Mouse (Mus musculus) heart, adult 2 months (tissue): ENCODE results near the gene Armc2. TPM values are rescaled to one million over a fixed set of nuclear protein-coding genes. Genes with fewer than 3 reads are reported as not detected.

ENCODE experiments used
- DNase-seq, 2 experiments: peaks; one replicate each; pipeline ENCODE4 v3.0.0; 2021
- H3K27ac ChIP-seq: fragments of 200-600 bp; 2 replicates; pipeline ENCODE4 v1.8.1; 2022
- H3K27me3 ChIP-seq: fragments of 200-500 bp; 2 replicates; pipeline ENCODE4 v1.6.1; 2012; ENCODE audit warnings: mild to moderate bottlenecking, low read length, inconsistent platforms, mixed read lengths; ENCODE audit not compliant: control insufficient read depth, insufficient read depth
- H3K36me3 ChIP-seq: fragments of 200-500 bp; 2 replicates; pipeline ENCODE4 v1.6.1; 2012; ENCODE audit warnings: low read length, inconsistent platforms; ENCODE audit not compliant: control insufficient read depth, insufficient read depth
- H3K4me1 ChIP-seq: fragments of 200-500 bp; 2 replicates; pipeline ENCODE4 v1.6.1; 2011; ENCODE audit warnings: low read length; ENCODE audit not compliant: control insufficient read depth, insufficient read depth
- H3K4me3 ChIP-seq: fragments of 200-600 bp; 2 replicates; pipeline ENCODE4 v1.8.1; 2022
- H3K79me2 ChIP-seq: fragments of 200-500 bp; replicated peaks from 2 replicates; pipeline ENCODE4 v1.6.1; 2012; ENCODE audit warnings: mild to moderate bottlenecking, inconsistent platforms, low read length, moderate library complexity, mixed read lengths; ENCODE audit not compliant: control insufficient read depth, insufficient read depth
- H3K9ac ChIP-seq: fragments of 200-500 bp; 2 replicates; pipeline ENCODE4 v1.6.1; 2012; ENCODE audit warnings: low read depth, mild to moderate bottlenecking, control low read depth, inconsistent platforms, low read length, mixed read lengths
- CTCF ChIP-seq: fragments of 200-600 bp; IDR thresholded peaks from 2 replicates; pipeline ENCODE4 v1.8.1; 2022; ENCODE audit warnings: antibody characterized with exemption, mild to moderate bottlenecking, moderate library complexity
- EP300 ChIP-seq: fragments of 200-500 bp; IDR thresholded peaks from 2 replicates; pipeline ENCODE4 v1.6.1; 2011; ENCODE audit warnings: low read depth, low read length, control low read depth; ENCODE audit not compliant: insufficient read depth
- POLR2A ChIP-seq: fragments of 200-500 bp; IDR thresholded peaks from 2 replicates; pipeline ENCODE4 v1.6.1; 2011; ENCODE audit warnings: mild to moderate bottlenecking, low read depth, low read length, control low read depth; ENCODE audit not compliant: insufficient read depth
- WGBS: fragments of 180-500 bp; shearing (Covaris S2); methylation state at CpG from one replicate; pipeline ENCODE4 v1.1.7; 2018; 5-methylcytosine and 5-hydroxymethylcytosine counted together
- intact Hi-C: fragments of 180-260 bp; cut with DNase I; formaldehyde crosslinking; loops from one replicate; pipeline ENCODE4 v1.15.1; 2025
- polyA plus RNA-seq: library from polyadenylated mRNA; depleted of rRNA; stranded (reverse); fragments of >200 nt; gene quantifications from 2 replicates; pipeline ENCODE4 v1.2.3, GENCODE M21; 2012; rRNA removed
- total RNA-seq, 2 experiments: library from RNA; stranded (reverse); gene quantifications; 2 replicates each; pipeline ENCODE4 v1.2.3; 2021

Armc2 gene
- total and polyA plus RNA-seq, 3 experiments: 6.4 to 22.8 (median 16.7) TPM

- DNase-seq: no peak
- H3K79me2 ChIP-seq: no peaks in the 10 kb centered on the region; the same call in 1 of the 2 replicates
- no peak overlapping the region for H3K9ac ChIP-seq
- no peak overlapping the region for H3K4me3 ChIP-seq
- peaks cover 10% of the 10 kb centered on the region for H3K4me1 ChIP-seq
- TF ChIP-seq POLR2A (no peak), CTCF (no peak), EP300 (no peak)
- intact Hi-C loops: no loop called here
- no peaks in the 10 kb centered on the region for H3K27me3 ChIP-seq
- no peak overlapping the region for H3K27ac ChIP-seq
- H3K36me3 ChIP-seq: peaks cover 3% of the 10 kb centered on the region
Observed at GRCm38 (mm10) chr10:41875624-41876023, 142.6 kb downstream of the Armc2 start.

- Histone ChIP-seq H3K9ac (no peak overlapping the region), H3K4me1 (peaks cover 7% of the 10 kb centered on the region), H3K36me3 (no peaks in the 10 kb centered on the region), H3K27ac (no peak overlapping the region), H3K79me2 (peaks cover 1% of the 10 kb centered on the region), H3K27me3 (no peaks in the 10 kb centered on the region), H3K4me3 (no peak overlapping the region)
- intact Hi-C loops: no loop called here
- TF ChIP-seq CTCF (no peak), EP300 (no peak), POLR2A (no peak)
- DNase-seq: no peak
- WGBS: 54% methylated on average over 2 of the region's 2 CpGs
Observed at GRCm38 (mm10) chr10:41871564-41871963, 146.7 kb downstream of the Armc2 start.

- TF ChIP-seq CTCF: no peak
- no peak for TF ChIP-seq POLR2A
- no peak for TF ChIP-seq EP300
- intact Hi-C loops: no loop called here
Observed at GRCm38 (mm10) chr10:41870101-41870500, 148.1 kb downstream of the Armc2 start.

GRCm38 (mm10) chr10:41867956-41868355, 150.3 kb downstream of the Armc2 start:
- H3K27me3 ChIP-seq: no peaks in the 10 kb centered on the region
- no peak for DNase-seq
- no peak for TF ChIP-seq POLR2A
- H3K27ac ChIP-seq: no peak overlapping the region
- peaks cover 3% of the 10 kb centered on the region; the same call in 1 of the 2 replicates for H3K79me2 ChIP-seq
- 78% methylated on average over 5 of the region's 5 CpGs for WGBS
- intact Hi-C loops: no loop called here
- no peak overlapping the region for H3K9ac ChIP-seq
- H3K4me1 ChIP-seq: peaks cover 14% of the 10 kb centered on the region
- peaks cover 2% of the 10 kb centered on the region; the same call in 1 of the 2 replicates for H3K36me3 ChIP-seq
- H3K4me3 ChIP-seq: no peak overlapping the region

More at GRCm38 (mm10) chr10:41870101-41870500, 148.1 kb downstream of the Armc2 start:
- peaks cover 1% of the 10 kb centered on the region for H3K79me2 ChIP-seq
- DNase-seq: no peak
- no peak overlapping the region for H3K9ac ChIP-seq
- no peaks in the 10 kb centered on the region for H3K27me3 ChIP-seq
- H3K4me3 ChIP-seq: no peak overlapping the region
- H3K27ac ChIP-seq: no peak overlapping the region
- H3K4me1 ChIP-seq: peaks cover 14% of the 10 kb centered on the region
- WGBS: 47% methylated on average over 2 of the region's 2 CpGs
- peaks cover 2% of the 10 kb centered on the region; the same call in 1 of the 2 replicates for H3K36me3 ChIP-seq

GRCm38 (mm10) chr10:41866838-41867154, 151.4 kb downstream of the Armc2 start:
- intact Hi-C loops: no loop called here
- H3K27me3 ChIP-seq: no peaks in the 10 kb centered on the region
- H3K4me3 ChIP-seq: no peak overlapping the region
- H3K4me1 ChIP-seq: peaks cover 14% of the 10 kb centered on the region
- H3K79me2 ChIP-seq: peaks cover 3% of the 10 kb centered on the region; the same call in 1 of the 2 replicates
- H3K9ac ChIP-seq: no peak overlapping the region
- TF ChIP-seq POLR2A: no peak
- no peak for TF ChIP-seq CTCF
- TF ChIP-seq EP300: no peak
- DNase-seq: no peak
- peaks cover 2% of the 10 kb centered on the region; the same call in 1 of the 2 replicates for H3K36me3 ChIP-seq
- no peak overlapping the region for H3K27ac ChIP-seq

GRCm38 (mm10) chr10:41866069-41866837, 152.0 kb downstream of the Armc2 start:
- no peak overlapping the region for H3K27ac ChIP-seq
- H3K79me2 ChIP-seq: peaks cover 3% of the 10 kb centered on the region; the same call in 1 of the 2 replicates
- TF ChIP-seq EP300 (0 out of 2 replicates have a peak, but pooled peaks have one; percentile 27), POLR2A (no peak)
- peak in 1 of 2 experiments; percentile 51 for DNase-seq
- intact Hi-C loops: no loop called here
- no peaks in the 10 kb centered on the region for H3K27me3 ChIP-seq
- no peak overlapping the region for H3K4me3 ChIP-seq
- no peak overlapping the region for H3K9ac ChIP-seq
- H3K4me1 ChIP-seq: peaks cover 13% of the 10 kb centered on the region
- H3K36me3 ChIP-seq: peaks cover 2% of the 10 kb centered on the region; the same call in 1 of the 2 replicates
- 11% methylated on average over 3 of the region's 3 CpGs for WGBS

Other genes with a start within 250 kb of the Armc2 start
- gene Cep57l1, start 208.6 kb downstream of the Armc2 start, total RNA-seq: 1 to 10 TPM; 2.3 to 2.5 TPM
- gene Cep57l1, start 208.6 kb downstream of the Armc2 start, polyA plus RNA-seq: 0.86 and 1.3 TPM in 2 replicates
- 100 to 1,000 TPM; 120 to 121 TPM for gene Sesn1, start 208.5 kb downstream of the Armc2 start, total RNA-seq
- gene Sesn1, start 208.5 kb downstream of the Armc2 start, polyA plus RNA-seq: 47.8 and 79.5 TPM in 2 replicates